Mouse (Mus musculus) liver, adult 2 months (tissue): Measurements from ENCODE around the gene Zmynd8.

Experiments
- CTCF ChIP-seq: fragments of 200-500 bp; IDR thresholded peaks from 2 replicates; pipeline ENCODE4 v1.5.1; 2011; ENCODE audit warnings: low read depth, low read length, control low read depth
- POLR2A ChIP-seq: fragments of 200-500 bp; IDR thresholded peaks from 2 replicates; pipeline ENCODE4 v1.6.1; 2011; ENCODE audit warnings: low read length, control low read depth; ENCODE audit not compliant: insufficient read depth; ENCODE audit errors: extremely low read depth

- TF ChIP-seq CTCF (no peak), POLR2A (no peak; the same call in 1 of the 2 replicates)
Observed at GRCm38 (mm10) chr2:165886482-165886856, 12.3 kb downstream of the Zmynd8 start.
